Mouse (Mus musculus): Measurements from ENCODE around the gene Cd38. TPM values are rescaled to one million over a fixed set of nuclear protein-coding genes. Genes with fewer than 3 reads are reported as not detected.
"Not testable (repeated sequence)": the region's sequence is repeated elsewhere in the genome, so short reads cannot be mapped to it uniquely, and the experiment has no call there.

Cd38 gene
- total RNA-seq, 2 experiments from 2014 or later = 0.48 to 0.83 TPM

DNA sequence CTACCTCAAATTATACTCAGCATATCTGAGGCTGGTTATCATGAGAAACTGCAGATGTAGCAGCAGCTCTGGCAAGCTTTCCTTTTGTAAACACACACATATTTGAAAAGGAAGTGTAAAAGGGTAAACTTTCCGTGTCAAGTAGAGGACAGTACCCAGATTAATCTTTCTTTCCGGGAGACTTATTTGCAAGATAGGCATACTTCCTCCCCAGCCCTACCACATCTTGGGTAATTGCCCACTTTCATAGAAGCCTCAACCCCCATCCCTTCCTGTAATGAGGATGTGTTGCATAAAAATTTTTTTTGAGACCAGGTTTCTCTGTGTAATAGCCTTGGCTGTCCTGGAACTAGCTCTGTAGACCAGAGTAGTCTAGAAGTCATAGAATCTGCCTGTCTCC, 12.6 kb upstream of the Cd38 start:
- peak; percentile 90 for ATAC-seq (ENCODE audit: poor library complexity, severe bottlenecking)

DNA sequence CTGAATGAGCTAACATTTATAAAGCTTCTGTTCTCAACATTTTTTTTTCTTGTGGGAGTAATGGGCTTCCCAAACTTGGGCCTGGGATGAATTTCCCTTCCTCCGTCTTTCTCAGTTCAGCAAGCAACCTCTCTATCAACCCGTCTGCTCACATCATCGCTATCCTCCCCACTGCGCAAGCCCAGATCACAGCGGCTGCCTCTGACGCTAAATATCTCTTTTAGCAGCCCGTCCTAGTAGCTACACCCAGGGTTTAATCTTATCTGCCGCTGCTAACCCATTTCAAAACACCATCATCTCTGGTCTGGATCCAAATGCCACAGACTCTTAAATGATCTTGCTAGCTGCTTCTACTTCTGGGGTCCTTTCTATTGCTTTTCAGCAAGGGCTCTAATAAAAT, 8.7 kb upstream of the Cd38 start:
- ATAC-seq (ENCODE audit: poor library complexity, severe bottlenecking) = no peak

DNA sequence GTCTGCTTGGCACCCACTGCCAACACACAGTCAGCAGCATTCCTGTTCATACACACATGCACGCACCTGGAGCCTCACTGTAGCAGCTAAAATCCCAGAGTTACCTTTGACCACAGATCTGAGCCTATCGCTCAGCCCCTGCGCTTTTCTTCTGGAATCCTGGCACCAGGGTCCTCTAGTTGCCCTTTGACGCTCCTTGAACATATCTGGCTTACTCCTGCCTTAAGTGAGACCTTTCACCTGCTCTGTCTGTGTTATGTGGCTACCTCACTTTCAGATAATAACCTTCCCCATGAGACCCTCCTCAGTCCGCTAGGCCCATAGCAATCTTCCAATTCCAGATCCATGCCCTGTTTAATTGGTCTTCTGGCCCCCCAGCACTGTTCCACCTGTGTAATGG, 8.3 kb upstream of the Cd38 start:
- ATAC-seq (ENCODE audit: poor library complexity, severe bottlenecking) = no peak

DNA sequence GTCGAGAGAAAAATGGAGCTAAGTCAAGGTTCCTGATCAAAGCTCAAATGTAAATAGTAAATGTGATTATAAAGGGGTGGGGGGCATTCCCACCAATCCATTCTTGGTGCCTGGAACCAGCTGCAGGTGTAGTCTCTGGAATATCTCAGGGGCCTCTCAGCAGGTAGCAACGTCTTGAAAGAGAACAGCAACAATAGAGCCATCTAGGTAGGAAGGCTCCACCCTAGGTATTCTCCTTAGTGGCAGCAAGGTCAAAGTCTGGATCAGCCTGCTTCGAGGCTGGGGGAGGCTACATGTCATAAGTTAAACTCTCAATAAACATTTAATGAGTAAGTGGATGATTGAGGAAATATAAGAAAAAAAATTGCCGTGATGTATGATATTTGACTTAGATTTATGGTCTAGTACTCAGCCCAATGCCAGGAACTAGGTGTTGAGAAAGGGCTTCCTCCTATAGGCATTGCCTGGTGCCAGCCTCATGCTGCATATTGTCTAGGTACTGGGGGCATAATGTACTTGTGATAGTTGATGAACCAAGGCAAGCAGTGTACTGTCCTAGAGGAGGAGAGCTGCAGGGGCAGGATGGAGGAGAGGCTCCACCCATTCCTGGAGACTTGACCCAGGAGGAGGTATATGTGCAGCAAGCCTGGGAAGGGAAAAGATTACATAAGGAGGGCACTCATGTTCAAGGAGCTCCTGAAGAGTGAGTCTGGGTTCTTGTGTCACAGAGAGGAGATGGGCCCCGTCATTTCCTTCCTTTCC, 7.5 kb upstream of the Cd38 start:
- no peak for ATAC-seq (ENCODE audit: poor library complexity, severe bottlenecking)

DNA sequence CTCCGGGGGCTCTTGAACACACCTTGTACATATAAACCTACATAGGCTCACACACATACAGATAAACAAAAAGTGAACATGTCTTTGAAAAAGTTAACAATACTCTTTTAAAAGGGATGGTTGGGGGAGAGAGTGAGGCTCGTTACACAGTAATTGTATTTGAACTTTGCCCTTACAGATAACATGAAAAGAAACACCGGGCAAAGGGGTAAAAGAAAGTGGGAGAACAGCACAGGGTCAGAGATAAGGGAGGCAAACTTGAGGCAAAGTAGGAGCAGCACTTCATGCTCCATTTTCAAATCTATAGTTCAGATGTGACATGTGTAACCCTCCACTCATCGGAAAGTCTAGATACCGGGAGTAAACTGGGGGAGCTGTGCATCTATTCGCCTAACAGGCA, 4.7 kb upstream of the Cd38 start:
- no peak for ATAC-seq (ENCODE audit: poor library complexity, severe bottlenecking)

DNA sequence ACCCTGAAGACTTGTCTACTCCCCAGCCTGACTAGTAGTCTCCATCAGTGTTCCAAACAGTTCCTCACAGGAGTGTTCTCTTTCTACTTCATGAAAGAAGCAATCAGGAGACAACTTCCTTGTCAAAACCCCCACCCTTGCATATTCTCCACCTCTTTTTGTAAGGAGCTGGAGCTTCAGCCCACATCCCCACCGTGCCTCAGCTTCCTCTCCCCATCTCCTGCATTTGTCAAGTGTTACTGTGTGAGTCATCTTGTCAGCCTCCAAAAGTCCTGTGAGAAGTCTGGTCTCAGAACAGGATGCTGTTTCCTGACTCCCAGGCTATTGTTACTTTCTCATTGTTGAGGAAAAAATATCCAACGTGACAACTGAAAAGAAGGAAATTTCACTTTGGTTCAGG, 3.0 kb upstream of the Cd38 start:
- ATAC-seq (ENCODE audit: poor library complexity, severe bottlenecking) = no peak

DNA sequence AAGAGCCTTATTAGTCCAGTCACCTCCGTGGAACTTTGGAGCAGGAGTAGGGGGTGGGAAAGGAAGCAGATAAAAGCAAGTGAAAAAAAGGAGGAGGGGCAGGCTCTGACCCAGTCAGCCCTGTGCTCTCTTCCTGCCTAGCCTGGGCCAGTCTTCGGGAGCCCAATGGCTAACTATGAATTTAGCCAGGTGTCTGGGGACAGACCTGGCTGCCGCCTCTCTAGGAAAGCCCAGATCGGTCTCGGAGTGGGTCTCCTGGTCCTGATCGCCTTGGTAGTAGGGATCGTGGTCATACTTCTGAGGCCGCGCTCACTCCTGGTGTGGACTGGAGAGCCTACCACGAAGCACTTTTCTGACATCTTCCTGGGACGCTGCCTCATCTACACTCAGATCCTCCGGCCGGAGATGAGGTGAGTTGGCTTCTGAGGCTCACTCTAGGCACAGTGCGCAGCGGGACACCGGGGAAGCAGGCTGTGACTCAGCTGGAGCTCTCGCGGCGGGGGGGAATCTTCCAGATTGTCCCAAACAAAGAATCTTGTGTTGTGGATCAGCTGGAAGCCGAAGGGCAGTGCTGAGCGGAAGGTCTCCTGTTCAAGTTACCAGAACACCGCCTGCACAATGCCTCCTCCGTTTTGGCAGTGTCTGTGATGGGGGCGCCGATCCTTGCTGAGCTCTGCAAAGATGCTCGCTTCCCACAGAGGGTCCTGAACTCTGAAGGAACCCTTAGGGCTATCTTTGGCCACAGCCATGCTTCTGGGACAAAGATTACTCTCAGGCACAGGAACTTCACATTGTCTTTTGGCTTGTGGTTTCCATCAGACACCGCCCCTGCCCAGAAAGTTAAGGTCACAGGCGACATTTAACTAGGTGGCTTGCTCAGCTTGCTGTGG, 603 bp downstream of the Cd38 start:
- ATAC-seq (ENCODE audit: poor library complexity, severe bottlenecking) = peak; percentile 59

DNA sequence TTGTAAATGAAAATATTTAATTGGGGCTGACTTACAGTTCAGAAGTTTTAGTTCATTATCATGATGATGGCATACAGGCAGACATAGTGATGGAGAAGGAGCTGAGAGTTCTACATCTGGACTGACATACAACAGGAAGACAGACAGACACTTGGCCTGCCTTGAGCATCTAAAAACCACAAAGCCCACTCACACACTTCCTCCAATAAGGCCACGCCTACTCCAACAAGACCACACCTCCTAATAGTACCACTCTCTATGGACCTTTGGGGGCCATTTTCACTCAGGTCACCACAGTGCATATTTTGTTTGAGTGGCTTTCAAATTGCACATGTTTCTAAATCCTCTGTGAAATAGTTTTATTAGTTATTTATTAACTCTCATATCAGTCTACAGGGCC, 3.5 kb downstream of the Cd38 start:
- no peak for ATAC-seq (ENCODE audit: poor library complexity, severe bottlenecking)

DNA sequence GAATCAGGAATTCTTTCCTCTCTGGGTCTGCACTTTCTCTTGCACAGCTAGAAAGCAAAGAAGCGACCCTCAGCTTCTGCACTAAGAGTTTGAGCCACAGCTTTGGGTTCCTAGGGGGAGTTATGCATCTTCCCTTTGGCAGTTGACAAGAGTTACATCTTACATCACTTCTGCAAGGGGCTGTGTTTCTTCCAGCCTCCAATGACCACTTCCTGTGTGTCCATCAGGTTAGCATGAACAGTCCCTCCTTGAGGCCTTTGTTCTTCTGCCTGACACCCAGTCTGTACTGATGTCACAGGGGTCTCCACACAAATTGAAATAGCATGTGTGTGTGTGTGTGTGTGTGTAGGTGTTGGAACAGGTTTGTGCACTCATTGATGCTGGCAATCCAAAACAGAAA, 4.3 kb downstream of the Cd38 start:
- 0 out of 2 replicates have a peak, but pooled peaks have one; percentile 24 for ATAC-seq (ENCODE audit: poor library complexity, severe bottlenecking)

DNA sequence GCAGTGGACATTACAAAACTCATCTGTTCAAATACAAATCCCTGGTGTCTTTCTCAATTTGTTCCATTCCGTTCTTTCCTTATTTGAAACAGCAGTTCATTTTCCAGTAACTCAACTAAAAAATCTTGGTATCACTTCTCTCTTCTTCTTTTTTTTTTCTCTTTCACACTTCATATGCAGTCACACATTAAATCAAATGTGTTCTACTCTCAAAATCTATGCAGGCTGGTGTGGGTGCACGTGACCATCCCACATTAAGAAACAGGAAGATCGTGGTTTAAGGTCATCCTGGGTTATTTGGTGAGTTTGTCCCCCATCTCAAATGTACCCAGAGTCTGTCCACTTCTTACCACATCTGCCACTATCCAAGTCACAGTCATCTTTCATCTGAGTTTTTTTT, 13.7 kb downstream of the Cd38 start:
- peak; percentile 74 for ATAC-seq (ENCODE audit: poor library complexity, severe bottlenecking)

DNA sequence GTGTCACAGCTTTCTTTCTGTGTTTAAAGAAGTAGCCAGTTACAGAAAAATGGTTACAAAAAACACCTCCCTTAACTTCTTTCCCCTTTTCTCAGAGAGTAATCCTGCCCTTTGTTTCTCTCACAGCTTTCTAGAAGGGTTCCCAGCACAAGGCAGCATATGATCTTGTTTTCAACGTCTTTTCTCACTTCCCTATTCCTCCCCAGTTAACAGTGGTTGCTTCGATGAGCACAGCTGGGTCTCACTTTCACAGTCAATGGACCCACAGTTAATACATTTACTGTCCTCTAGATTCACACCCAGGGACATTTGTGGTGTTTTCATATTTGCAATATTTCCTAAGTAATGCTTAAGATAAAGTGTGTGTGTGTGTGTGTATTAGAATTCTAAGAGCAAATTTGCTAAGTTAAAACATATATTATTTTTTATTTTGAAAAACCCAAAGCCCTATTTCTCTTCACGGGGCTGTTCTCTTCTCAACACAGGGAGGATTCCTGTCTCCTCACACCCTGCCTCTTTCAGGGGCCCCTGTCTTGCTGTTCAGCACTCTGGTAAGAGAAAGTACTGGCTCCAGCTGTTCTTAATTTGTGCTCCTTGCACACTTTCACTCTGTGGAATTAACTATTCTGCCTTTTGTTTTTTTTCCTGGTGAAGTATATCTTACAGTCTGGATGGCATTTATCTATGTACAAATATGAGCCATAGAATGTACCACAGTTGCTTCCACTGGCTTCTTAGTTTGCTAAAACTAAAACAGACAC, 16.9 kb downstream of the Cd38 start:
- peak; percentile 79 for ATAC-seq (ENCODE audit: poor library complexity, severe bottlenecking)

DNA sequence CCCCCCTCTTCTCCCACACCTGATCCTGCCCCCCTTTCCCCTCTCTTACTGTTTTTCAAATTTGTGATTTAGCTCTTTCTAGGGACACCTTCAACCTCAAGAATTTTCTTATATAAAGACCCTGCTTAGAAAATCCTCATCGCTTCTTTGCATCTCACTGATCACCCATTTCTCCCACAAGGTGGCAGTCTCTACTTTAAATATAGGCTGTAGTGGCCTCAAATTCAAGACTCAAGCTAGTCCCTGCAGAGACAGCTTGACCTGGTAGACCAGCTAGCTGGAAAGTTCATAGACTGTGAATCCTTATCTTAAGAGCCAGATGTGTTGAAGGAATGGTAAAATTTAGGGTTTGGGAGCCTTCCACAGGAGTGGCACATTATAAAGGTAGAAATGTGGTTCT, 24.0 kb downstream of the Cd38 start:
- peak; percentile 74 for ATAC-seq (ENCODE audit: poor library complexity, severe bottlenecking)

DNA sequence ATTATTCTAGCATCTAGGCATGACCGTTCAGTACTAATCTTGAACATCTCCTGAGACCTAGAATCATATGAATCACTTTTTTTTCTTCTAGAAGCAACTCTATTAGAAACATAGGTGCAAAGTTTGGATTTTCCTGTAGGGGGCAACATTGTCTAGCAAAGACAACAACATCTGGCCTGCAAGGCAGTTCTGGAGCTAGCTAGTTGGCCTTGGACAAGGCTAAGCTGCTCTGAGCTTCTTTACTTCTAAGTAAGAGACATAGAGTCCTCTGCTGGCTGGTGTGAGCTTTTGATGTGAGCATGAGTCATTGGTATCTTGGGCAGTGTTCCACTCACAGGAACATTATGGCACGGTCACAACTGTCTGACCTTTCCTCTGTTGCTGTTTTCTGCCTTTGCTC, 25.8 kb downstream of the Cd38 start:
- peak; percentile 74 for ATAC-seq (ENCODE audit: poor library complexity, severe bottlenecking)

DNA sequence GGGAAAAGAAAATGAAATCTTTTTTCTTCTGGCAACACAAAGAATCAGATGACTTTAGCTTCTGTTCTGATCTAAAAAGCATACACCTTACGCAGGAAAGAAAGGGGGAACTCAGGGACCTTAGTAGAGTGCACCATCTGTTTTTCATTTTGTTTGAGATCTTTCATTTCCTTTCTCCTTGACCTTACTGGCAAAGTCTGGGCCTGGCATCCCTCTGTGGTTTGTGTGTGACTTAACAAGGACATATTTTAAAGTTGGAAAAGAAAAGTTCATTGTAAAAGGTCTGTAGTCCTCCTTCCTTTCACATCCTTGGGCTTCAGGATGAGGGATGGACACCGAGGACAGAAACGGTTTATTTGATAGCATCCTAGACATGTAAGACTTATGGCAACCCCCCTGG, 27.6 kb downstream of the Cd38 start:
- ATAC-seq (ENCODE audit: poor library complexity, severe bottlenecking) = no peak

DNA sequence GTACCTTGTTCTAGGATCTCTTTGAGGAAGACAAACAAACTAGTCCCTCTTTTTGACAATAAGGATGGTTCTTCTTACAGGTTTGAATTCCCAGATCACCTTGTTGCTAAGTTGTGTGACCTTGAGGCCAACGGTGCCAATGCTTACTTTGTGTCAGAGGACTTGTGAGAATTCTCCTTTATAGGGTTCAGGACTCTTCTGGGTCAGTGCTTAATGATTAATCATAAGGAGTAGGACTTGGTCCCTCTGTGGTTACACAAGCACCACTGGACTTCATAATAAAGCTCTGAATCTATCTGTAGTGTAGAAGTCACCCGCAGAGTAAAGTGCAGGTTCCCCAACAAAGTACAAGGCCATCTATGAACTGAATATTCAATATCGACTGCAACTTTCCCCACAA, 36.3 kb downstream of the Cd38 start:
- ATAC-seq (ENCODE audit: poor library complexity, severe bottlenecking) = no peak

DNA sequence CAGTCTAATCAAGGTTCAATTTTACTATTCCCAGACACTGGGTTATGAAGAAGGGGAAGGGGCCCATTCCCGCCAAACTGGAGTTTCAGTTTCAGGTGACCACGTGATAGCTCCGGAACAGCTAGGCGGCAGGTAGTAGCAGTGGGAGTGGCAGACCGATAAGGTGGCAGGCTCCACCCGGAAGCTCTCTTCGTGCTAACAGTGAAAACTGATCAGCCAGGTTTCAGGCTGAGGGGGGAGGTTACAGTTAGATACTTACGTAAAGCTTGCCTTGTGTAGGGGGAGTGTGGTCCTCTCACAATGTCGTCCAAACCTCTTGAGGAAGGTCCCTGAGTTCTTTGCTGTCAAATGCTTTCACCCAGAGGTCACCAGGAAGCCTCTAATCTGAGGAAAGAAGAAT, 40.9 kb downstream of the Cd38 start:
- ATAC-seq (ENCODE audit: poor library complexity, severe bottlenecking) = no peak

DNA sequence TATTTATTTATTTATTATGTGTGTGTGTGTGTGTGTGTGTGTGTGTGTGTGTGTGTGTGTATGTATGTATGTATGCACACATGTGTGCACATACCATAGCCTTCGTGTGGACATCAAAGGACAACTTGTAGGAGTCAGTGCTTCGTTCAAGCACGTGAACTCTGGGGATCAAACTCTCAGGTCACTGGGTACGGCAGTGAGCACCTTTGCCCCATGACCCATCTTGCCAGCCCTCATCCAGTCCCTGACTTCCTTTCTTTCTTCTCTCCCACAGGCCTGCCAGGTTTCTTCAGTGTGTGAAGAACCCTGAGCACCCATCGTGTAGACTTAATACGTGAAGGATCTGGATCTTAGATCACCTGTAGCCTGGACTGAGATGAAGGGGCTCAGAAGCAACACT, 41.7 kb downstream of the Cd38 start:
- ATAC-seq (ENCODE audit: poor library complexity, severe bottlenecking) = no peak

DNA sequence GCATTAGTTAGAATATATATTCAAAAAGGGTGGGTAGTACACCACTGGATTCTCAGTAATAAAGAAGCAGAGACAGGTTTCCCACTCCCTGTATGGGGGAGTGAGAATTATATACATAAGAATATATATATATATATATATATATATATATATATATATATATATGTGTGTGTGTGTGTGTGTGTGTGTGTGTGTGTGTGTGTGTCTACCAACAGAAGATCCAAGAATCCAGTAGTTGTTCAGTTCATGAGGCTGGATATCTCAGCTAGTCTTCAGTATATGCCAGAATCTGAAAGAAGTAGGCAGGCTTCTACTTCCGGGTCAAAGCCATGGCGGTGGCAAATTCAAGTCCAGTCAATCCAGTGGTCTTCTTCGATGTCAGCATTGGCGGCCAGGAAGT, 44.5 kb downstream of the Cd38 start, which contains the start of gene Gm7879:
Gene Gm7879, plus strand, starts transcription at position 301 of the 400 bp plus-strand sequence.
- not testable (repeated sequence) for ATAC-seq (ENCODE audit: poor library complexity, severe bottlenecking)

DNA sequence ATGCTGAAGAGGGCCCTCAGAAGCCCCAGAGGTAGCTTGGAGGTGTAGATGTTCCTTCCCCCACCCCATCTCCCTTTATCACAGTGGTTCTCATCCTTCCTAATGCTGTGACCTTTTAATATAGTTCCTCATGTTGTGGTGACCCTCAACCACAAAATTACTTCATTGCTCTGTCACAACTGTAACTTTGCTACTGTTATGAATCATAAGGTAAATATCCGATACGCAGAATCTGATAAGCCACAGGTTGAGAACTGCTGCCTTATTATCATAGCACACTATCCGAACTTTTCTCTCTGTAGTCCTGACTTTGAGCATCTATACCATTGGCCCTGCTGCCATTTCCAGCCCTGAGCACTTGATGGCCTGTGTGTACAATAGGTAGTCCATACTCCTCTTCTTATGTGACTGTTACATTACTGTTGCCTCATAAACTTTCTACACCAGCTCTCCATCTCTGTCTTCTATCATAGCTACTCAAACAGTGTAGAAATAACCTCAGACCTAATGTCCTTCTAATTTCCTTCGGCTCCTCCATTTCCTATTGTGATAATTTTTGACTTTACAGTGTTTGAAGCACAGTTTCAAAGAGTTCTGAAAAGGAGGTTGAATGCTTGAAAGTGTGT, 47.0 kb downstream of the Cd38 start:
- ATAC-seq (ENCODE audit: poor library complexity, severe bottlenecking) = peak; percentile 72

DNA sequence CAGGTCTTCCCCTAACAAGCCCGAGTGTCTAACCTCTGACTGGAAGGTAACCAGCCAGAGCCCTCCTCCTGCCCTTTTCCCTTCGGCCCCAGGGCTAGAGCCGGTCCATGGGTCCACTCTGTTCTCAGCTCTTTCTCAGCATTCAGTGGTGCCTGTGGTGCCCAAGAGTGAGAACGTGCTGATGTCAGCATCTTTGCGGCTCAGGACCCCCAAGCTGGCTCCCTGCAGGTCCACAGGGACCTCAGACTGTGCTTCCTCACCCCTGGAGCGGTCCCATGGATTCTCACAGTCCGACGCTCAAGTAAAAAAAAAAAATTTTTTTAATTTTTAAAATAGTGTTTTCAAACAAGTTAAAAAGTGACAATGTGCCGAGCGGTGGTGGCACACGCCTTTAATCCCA, 53.5 kb downstream of the Cd38 start:
- no peak for ATAC-seq (ENCODE audit: poor library complexity, severe bottlenecking)

DNA sequence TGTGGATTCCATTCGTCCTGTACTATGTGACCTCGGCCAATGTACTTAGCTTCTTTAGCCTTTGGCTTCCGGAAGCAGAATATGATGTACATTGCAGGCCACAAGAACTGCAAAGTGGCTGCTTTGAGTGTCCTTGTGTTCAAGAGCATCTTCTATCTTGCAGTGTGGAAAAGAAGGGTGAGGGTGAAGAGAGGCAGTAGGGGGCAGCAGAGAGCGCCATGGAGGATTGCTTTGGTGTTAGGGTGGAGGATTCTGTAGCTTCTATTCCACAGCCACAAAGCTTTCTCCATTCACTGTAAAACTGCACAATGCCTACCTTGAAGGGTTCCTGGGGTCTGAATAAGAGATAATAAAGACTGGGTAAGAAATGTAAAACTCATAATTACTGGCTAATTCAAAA, 55.6 kb downstream of the Cd38 start:
- peak; percentile 75 for ATAC-seq (ENCODE audit: poor library complexity, severe bottlenecking)
